Mouse (Mus musculus) layer of hippocampus, adult 18-20 months (tissue): Measurements from ENCODE around the gene C2cd4c. TPM values are rescaled to one million over a fixed set of nuclear protein-coding genes. Genes with fewer than 3 reads are reported as not detected.

Experiments used
- DNase-seq, 2 experiments: peaks; one replicate each; pipeline ENCODE4 v3.0.0; 2022; ENCODE audit warnings: low spot score in 2 of 2
- long read RNA-seq: library from polyadenylated mRNA; stranded (forward); transcript quantifications from one replicate; pipeline ENCODE4 v2.0.0, GENCODE M21; 2021
- total RNA-seq, 2 experiments: library from RNA; stranded (reverse); gene quantifications; 2 replicates each; pipeline ENCODE4 v1.2.3; 2021

Gene C2cd4c
- 10 to 100 TPM; 11.7 to 17.0 TPM for total RNA-seq
- long read RNA-seq, full-length matches to known transcripts: 13 of 14 reads
- long read RNA-seq, partial matches to known transcripts: 0 of 14 reads
- long read RNA-seq, other reads (novel, unspliced or antisense): 1 of 14 reads

- peak; percentile 74 to 81 for DNase-seq
Measured at GRCm38 (mm10) chr10:79613578-79614304, at the start of gene C2cd4c. TSS of gene C2cd4c (minus strand) at chr10:79614025.

- DNase-seq: no peak
Measured at GRCm38 (mm10) chr10:79661861-79662260, 48.0 kb upstream of the C2cd4c start.

- DNase-seq: no peak
Measured at GRCm38 (mm10) chr10:79660298-79660697, 46.5 kb upstream of the C2cd4c start.

GRCm38 (mm10) chr10:79658829-79659228 lies 45.0 kb upstream of the C2cd4c start:
- DNase-seq: no peak

- peak; percentile 70 to 78 for DNase-seq
Measured at GRCm38 (mm10) chr10:79654946-79655395, 41.1 kb upstream of the C2cd4c start.

GRCm38 (mm10) chr10:79652789-79653188 lies 39.0 kb upstream of the C2cd4c start:
- no peak for DNase-seq

- DNase-seq: peak; percentile 71 to 89
Measured at GRCm38 (mm10) chr10:79649070-79649751, 35.4 kb upstream of the C2cd4c start.

- DNase-seq: no peak
Measured at GRCm38 (mm10) chr10:79645711-79646110, 31.9 kb upstream of the C2cd4c start, which contains the start of gene Odf3l2. TSS of gene Odf3l2 (minus strand) at chr10:79645738.

GRCm38 (mm10) chr10:79638486-79639204 lies 24.8 kb upstream of the C2cd4c start:
- DNase-seq: peak; percentile 54 to 65

GRCm38 (mm10) chr10:79637128-79638110 lies 23.6 kb upstream of the C2cd4c start, which contains the start of gene Shc2:
TSS of gene Shc2 (minus strand) at chr10:79637918.
- DNase-seq: peak; percentile 83 to 86

GRCm38 (mm10) chr10:79636287-79636686 lies 22.5 kb upstream of the C2cd4c start:
- DNase-seq: no peak

- DNase-seq: peak in 1 of 2 experiments; percentile 50
Measured at GRCm38 (mm10) chr10:79633006-79633777, 19.4 kb upstream of the C2cd4c start.

- peak; percentile 67 to 80 for DNase-seq
Measured at GRCm38 (mm10) chr10:79631432-79631831, 17.6 kb upstream of the C2cd4c start.

- DNase-seq: no peak
Measured at GRCm38 (mm10) chr10:79628377-79628776, 14.6 kb upstream of the C2cd4c start.

GRCm38 (mm10) chr10:79626156-79626555 lies 12.3 kb upstream of the C2cd4c start:
- no peak for DNase-seq

GRCm38 (mm10) chr10:79625398-79625797 lies 11.6 kb upstream of the C2cd4c start:
- no peak for DNase-seq

- DNase-seq: no peak
Measured at GRCm38 (mm10) chr10:79623950-79624349, 10.1 kb upstream of the C2cd4c start.

- DNase-seq: no peak
Measured at GRCm38 (mm10) chr10:79616376-79616775, 2.6 kb upstream of the C2cd4c start.

- DNase-seq: peak in 1 of 2 experiments; percentile 67
Measured at GRCm38 (mm10) chr10:79615860-79616259, 2.0 kb upstream of the C2cd4c start.
